Mouse (Mus musculus): ENCODE measurements around the gene Slu7.

Slu7 gene

GRCm38 (mm10) chr11:43433254-43434023 lies at the start of gene Slu7:
Gene Slu7 (plus strand): TSS chr11:43433744.
- in situ Hi-C loops (cut with MboI; ENCODE audit: unreplicated experiment in 2 of 2), result no loop called here

- in situ Hi-C loops (cut with MboI; ENCODE audit: unreplicated experiment in 2 of 2), result no loop called here
These were observed 48.4 kb upstream of the Slu7 start for GRCm38 (mm10) chr11:43385055-43385649.

- in situ Hi-C loops (cut with MboI; ENCODE audit: unreplicated experiment in 2 of 2), result no loop called here
These were observed 47.8 kb upstream of the Slu7 start for GRCm38 (mm10) chr11:43385716-43386115.

- in situ Hi-C loops (cut with MboI; ENCODE audit: unreplicated experiment in 2 of 2), result no loop called here
These were observed 46.3 kb upstream of the Slu7 start for GRCm38 (mm10) chr11:43387004-43387880.

- in situ Hi-C loops (cut with MboI; ENCODE audit: unreplicated experiment in 2 of 2), result no loop called here
These were observed 45.1 kb upstream of the Slu7 start for GRCm38 (mm10) chr11:43388122-43389097.

- in situ Hi-C loops (cut with MboI; ENCODE audit: unreplicated experiment in 2 of 2), result no loop called here
These were observed 44.4 kb upstream of the Slu7 start for GRCm38 (mm10) chr11:43389118-43389517.

GRCm38 (mm10) chr11:43392757-43393156 lies 40.8 kb upstream of the Slu7 start:
- in situ Hi-C loops (cut with MboI; ENCODE audit: unreplicated experiment in 2 of 2), result no loop called here

- in situ Hi-C loops (cut with MboI; ENCODE audit: unreplicated experiment in 2 of 2), result no loop called here
These were observed 40.2 kb upstream of the Slu7 start for GRCm38 (mm10) chr11:43393325-43393724.

GRCm38 (mm10) chr11:43395073-43395948 lies 38.2 kb upstream of the Slu7 start:
- in situ Hi-C loops (cut with MboI; ENCODE audit: unreplicated experiment in 2 of 2), result no loop called here

GRCm38 (mm10) chr11:43396246-43396645 lies 37.3 kb upstream of the Slu7 start:
- in situ Hi-C loops (cut with MboI; ENCODE audit: unreplicated experiment in 2 of 2), result no loop called here

GRCm38 (mm10) chr11:43396672-43397071 lies 36.9 kb upstream of the Slu7 start:
- in situ Hi-C loops (cut with MboI; ENCODE audit: unreplicated experiment in 2 of 2), result no loop called here

- in situ Hi-C loops (cut with MboI; ENCODE audit: unreplicated experiment in 2 of 2), result no loop called here
These were observed 34.2 kb upstream of the Slu7 start for GRCm38 (mm10) chr11:43399297-43399696.

- in situ Hi-C loops (cut with MboI; ENCODE audit: unreplicated experiment in 2 of 2), result loop anchor here in 1 of 2 experiments (25.0 kb wide), 1 partner anchor 988 kb away; the partner anchor contains the start of gene Gabrb2
These were observed 33.4 kb upstream of the Slu7 start for GRCm38 (mm10) chr11:43400131-43400530.

- in situ Hi-C loops (cut with MboI; ENCODE audit: unreplicated experiment in 2 of 2), result loop anchor here in 1 of 2 experiments (25.0 kb wide), 1 partner anchor 992 kb away; the partner anchor contains the start of gene Gabrb2
These were observed 29.3 kb upstream of the Slu7 start for GRCm38 (mm10) chr11:43404150-43404807.

- in situ Hi-C loops (cut with MboI; ENCODE audit: unreplicated experiment in 2 of 2), result loop anchor here (5.0 to 25.0 kb wide), 3 partner anchors 57 to 997 kb away; partner anchors contain the start of gene Gabrb2 (in 1 of the 2)
These were observed 24.7 kb upstream of the Slu7 start for GRCm38 (mm10) chr11:43408888-43409287.

- in situ Hi-C loops (cut with MboI; ENCODE audit: unreplicated experiment in 2 of 2), result loop anchor here (5.0 to 25.0 kb wide), 5 partner anchors 63 to 998 kb away; partner anchors contain the start of gene Gabrb2 (in 1 of the 2)
These were observed 23.3 kb upstream of the Slu7 start for GRCm38 (mm10) chr11:43410291-43410690.

- in situ Hi-C loops (cut with MboI; ENCODE audit: unreplicated experiment in 2 of 2), result loop anchor here (5.0 to 25.0 kb wide), 5 partner anchors 64 to 999 kb away; partner anchors contain the start of gene Gabrb2 (in 1 of the 2)
These were observed 22.1 kb upstream of the Slu7 start for GRCm38 (mm10) chr11:43411413-43411812.
